Mouse (Mus musculus) CH12.LX (cell line): ENCODE results near the gene C8g. TPM values are rescaled to one million over a fixed set of nuclear protein-coding genes. Genes with fewer than 3 reads are reported as not detected.
A peak's percentile ranks its signal among the peaks of the same experiment; 100 is the strongest.

Source experiments
- DNase-seq: peaks from one replicate; pipeline ENCODE4 v3.0.0-alpha.2; 2013; ENCODE audit errors: extremely low read depth
- H3K27ac ChIP-seq: 2 replicates; pipeline ENCODE4 v1.5.1; 2012; ENCODE audit warnings: low read depth, mild to moderate bottlenecking, control low read depth, moderate library complexity; ENCODE audit not compliant: insufficient read depth
- H3K27me3 ChIP-seq: replicated peaks from 2 replicates; pipeline ENCODE3; 2012; ENCODE audit warnings: inconsistent platforms
- H3K36me3 ChIP-seq, 2 experiments: replicated peaks in 1 of 2; 2 replicates each; pipeline versions ENCODE3 to v1.6.1; 2012; ENCODE audit warnings: inconsistent platforms in 1 of 2, low read length in 1 of 2, mild to moderate bottlenecking in 1 of 2, mixed read lengths in 1 of 2, moderate library complexity in 1 of 2; ENCODE audit not compliant: control insufficient read depth in 1 of 2, insufficient read depth in 1 of 2
- H3K4me1 ChIP-seq, 2 experiments: 2 replicates each; pipeline ENCODE4 v1.6.1; 2012; ENCODE audit warnings: inconsistent platforms in 1 of 2, moderate library complexity in 1 of 2; ENCODE audit not compliant: insufficient read depth in 2 of 2, control insufficient read depth in 1 of 2
- H3K4me2 ChIP-seq: 2 replicates; pipeline ENCODE4 v1.6.1; 2012; ENCODE audit warnings: low read depth, mild to moderate bottlenecking, control low read depth; ENCODE audit not compliant: poor library complexity, insufficient read depth, severe bottlenecking
- H3K4me3 ChIP-seq, 3 experiments: fragments of 150-350 bp in 1 of 3; sonication (generic) in 1 of 3; replicated peaks in 1 of 3; 2 replicates each; pipeline versions ENCODE3 to v1.5.1; 2011 to 2012; ENCODE audit warnings: low read depth in 2 of 3, low read length in 2 of 3, mild to moderate bottlenecking in 2 of 3, moderate library complexity in 2 of 3, control low read depth in 1 of 3, improper control_type of control experiment in 1 of 3, inconsistent platforms in 1 of 3, mixed read lengths in 1 of 3; ENCODE audit not compliant: poor library complexity in 1 of 3
- H3K79me2 ChIP-seq: replicated peaks from 2 replicates; pipeline ENCODE4 v1.6.1; 2012; ENCODE audit warnings: mild to moderate bottlenecking, moderate library complexity; ENCODE audit not compliant: control insufficient read depth, poor library complexity, insufficient read depth, severe bottlenecking; ENCODE audit errors: extremely low read depth
- H3K9ac ChIP-seq: 2 replicates; pipeline ENCODE4 v1.6.1; 2012; ENCODE audit warnings: low read depth, mild to moderate bottlenecking, control low read depth, moderate library complexity; ENCODE audit not compliant: insufficient read depth
- H3K9me3 ChIP-seq: replicated peaks from 2 replicates; pipeline ENCODE3; 2012; ENCODE audit warnings: low read length, inconsistent platforms, mixed read lengths
- BHLHE40 ChIP-seq: IDR thresholded peaks from 2 replicates; pipeline ENCODE4 v1.6.1; 2011; ENCODE audit warnings: mild to moderate bottlenecking, low read depth, low read length, improper control_type of control experiment
- CHD1 ChIP-seq: IDR thresholded peaks from 2 replicates; pipeline ENCODE4 v1.6.1; 2012; ENCODE audit warnings: low read depth, low read length, improper control_type of control experiment, inconsistent platforms
- CHD2 ChIP-seq: IDR thresholded peaks from 2 replicates; pipeline ENCODE4 v1.6.1; 2011; ENCODE audit warnings: low read length, improper control_type of control experiment
- CTCF ChIP-seq, 2 experiments: IDR thresholded peaks in 1 of 2; conservative IDR thresholded peaks in 1 of 2; 2 replicates each; pipeline ENCODE4 v1.5.1; 2011 to 2012; ENCODE audit warnings: low read depth in 2 of 2, low read length in 2 of 2, improper control_type of control experiment in 1 of 2, inconsistent platforms in 1 of 2, mild to moderate bottlenecking in 1 of 2, moderate library complexity in 1 of 2
- E2F4 ChIP-seq: IDR thresholded peaks from 2 replicates; pipeline ENCODE4 v1.6.1; 2011; ENCODE audit warnings: low read depth, low read length, improper control_type of control experiment; ENCODE audit not compliant: insufficient replicate concordance
- ELF1 ChIP-seq: IDR thresholded peaks from 2 replicates; pipeline ENCODE4 v1.6.1; 2014; ENCODE audit warnings: low read depth, mild to moderate bottlenecking, inconsistent platforms, low read length, improper control_type of control experiment
- EP300 ChIP-seq: IDR thresholded peaks from 2 replicates; pipeline ENCODE4 v1.6.1; 2011; ENCODE audit warnings: low read length, improper control_type of control experiment
- ETS1 ChIP-seq: conservative IDR thresholded peaks from 2 replicates; pipeline ENCODE4 v1.6.1; 2012; ENCODE audit warnings: low read depth, mild to moderate bottlenecking, inconsistent platforms, low read length, improper control_type of control experiment, moderate library complexity
- GABPA ChIP-seq: IDR thresholded peaks from 2 replicates; pipeline ENCODE4 v1.6.1; 2012; ENCODE audit warnings: low read depth, low read length, improper control_type of control experiment, inconsistent platforms; ENCODE audit not compliant: insufficient replicate concordance
- HCFC1 ChIP-seq: IDR thresholded peaks from 2 replicates; pipeline ENCODE4 v1.6.1; 2012; ENCODE audit warnings: low read depth, mild to moderate bottlenecking, inconsistent platforms, low read length, improper control_type of control experiment
- IRF4 ChIP-seq: IDR thresholded peaks from 2 replicates; pipeline ENCODE4 v1.6.1; 2014; ENCODE audit warnings: low read depth, mild to moderate bottlenecking, inconsistent platforms, low read length, improper control_type of control experiment
- JUN ChIP-seq: IDR thresholded peaks from 2 replicates; pipeline ENCODE4 v1.6.1; 2011; ENCODE audit warnings: low read depth, mild to moderate bottlenecking, low read length, improper control_type of control experiment, moderate library complexity; ENCODE audit not compliant: insufficient read depth
- JUND ChIP-seq: conservative IDR thresholded peaks from 2 replicates; pipeline ENCODE4 v1.6.1; 2011; ENCODE audit warnings: low read depth, low read length, improper control_type of control experiment
- KAT2A ChIP-seq: IDR thresholded peaks from 2 replicates; pipeline ENCODE4 v1.6.1; 2012; ENCODE audit warnings: low read length, improper control_type of control experiment, inconsistent platforms; ENCODE audit not compliant: insufficient replicate concordance
- MAFK ChIP-seq: IDR thresholded peaks from 2 replicates; pipeline ENCODE4 v1.6.1; 2011; ENCODE audit warnings: low read length, improper control_type of control experiment; ENCODE audit not compliant: insufficient replicate concordance
- MAX ChIP-seq: IDR thresholded peaks from 2 replicates; pipeline ENCODE4 v1.6.1; 2011; ENCODE audit warnings: low read length, improper control_type of control experiment
- MAZ ChIP-seq: IDR thresholded peaks from 2 replicates; pipeline ENCODE4 v1.6.1; 2012; ENCODE audit warnings: low read depth, mild to moderate bottlenecking, inconsistent platforms, low read length, improper control_type of control experiment, moderate library complexity
- MEF2A ChIP-seq: IDR thresholded peaks from 2 replicates; pipeline ENCODE4 v1.6.1; 2014; ENCODE audit warnings: low read depth, mild to moderate bottlenecking, inconsistent platforms, low read length, improper control_type of control experiment, borderline replicate concordance
- MXI1 ChIP-seq: IDR thresholded peaks from 2 replicates; pipeline ENCODE4 v1.6.1; 2011; ENCODE audit warnings: mild to moderate bottlenecking, low read depth, low read length, improper control_type of control experiment
- MYC ChIP-seq: IDR thresholded peaks from 2 replicates; pipeline ENCODE4 v1.6.1; 2011; ENCODE audit warnings: low read depth, mild to moderate bottlenecking, improper control_type of control experiment, low read length
- NELFE ChIP-seq: IDR thresholded peaks from 2 replicates; pipeline ENCODE4 v1.6.1; 2011; ENCODE audit warnings: low read depth, low read length, improper control_type of control experiment
- NRF1 ChIP-seq: IDR thresholded peaks from 2 replicates; pipeline ENCODE4 v1.6.1; 2014; ENCODE audit warnings: low read depth, mild to moderate bottlenecking, inconsistent platforms, low read length, improper control_type of control experiment, moderate library complexity
- PAX5 ChIP-seq: IDR thresholded peaks from 2 replicates; pipeline ENCODE4 v1.6.1; 2012; ENCODE audit warnings: low read length, inconsistent platforms, mixed read lengths
- POLR2A ChIP-seq: IDR thresholded peaks from 2 replicates; pipeline ENCODE4 v1.6.1; 2011; ENCODE audit warnings: low read depth, mild to moderate bottlenecking, improper control_type of control experiment, low read length
- POLR2AphosphoS2 ChIP-seq: IDR thresholded peaks from 2 replicates; pipeline ENCODE4 v1.6.1; 2011; ENCODE audit warnings: low read depth, low read length, improper control_type of control experiment
- RAD21 ChIP-seq: IDR thresholded peaks from 2 replicates; pipeline ENCODE4 v1.6.1; 2011; ENCODE audit warnings: low read depth, mild to moderate bottlenecking, low read length, improper control_type of control experiment, moderate library complexity
- RCOR1 ChIP-seq: conservative IDR thresholded peaks from 2 replicates; pipeline ENCODE4 v1.6.1; 2012; ENCODE audit warnings: low read depth, mild to moderate bottlenecking, inconsistent platforms, low read length, improper control_type of control experiment
- SIN3A ChIP-seq: IDR thresholded peaks from 2 replicates; pipeline ENCODE4 v1.6.1; 2012; ENCODE audit warnings: low read length, improper control_type of control experiment, inconsistent platforms
- SMC3 ChIP-seq: IDR thresholded peaks from 2 replicates; pipeline ENCODE4 v1.6.1; 2011; ENCODE audit warnings: low read depth, low read length, improper control_type of control experiment
- TBP ChIP-seq: conservative IDR thresholded peaks from 2 replicates; pipeline ENCODE4 v1.6.1; 2011; ENCODE audit warnings: low read depth, low read length, improper control_type of control experiment
- TCF12 ChIP-seq: IDR thresholded peaks from 2 replicates; pipeline ENCODE4 v1.6.1; 2014; ENCODE audit warnings: low read depth, mild to moderate bottlenecking, inconsistent platforms, low read length, improper control_type of control experiment
- UBTF ChIP-seq: IDR thresholded peaks from 2 replicates; pipeline ENCODE4 v1.6.1; 2012; ENCODE audit warnings: low read depth, mild to moderate bottlenecking, inconsistent platforms, low read length, improper control_type of control experiment, moderate library complexity
- USF1 ChIP-seq: IDR thresholded peaks from 2 replicates; pipeline ENCODE4 v1.6.1; 2014; ENCODE audit warnings: low read depth, mild to moderate bottlenecking, inconsistent platforms, low read length, improper control_type of control experiment
- USF2 ChIP-seq: conservative IDR thresholded peaks from 2 replicates; pipeline ENCODE4 v1.6.1; 2011; ENCODE audit warnings: low read depth, low read length, improper control_type of control experiment
- ZC3H11A ChIP-seq: IDR thresholded peaks from 2 replicates; pipeline ENCODE4 v1.6.1; 2012; ENCODE audit warnings: low read depth, mild to moderate bottlenecking, inconsistent platforms, low read length, improper control_type of control experiment
- ZKSCAN1 ChIP-seq: IDR thresholded peaks from 2 replicates; pipeline ENCODE4 v1.6.1; 2012; ENCODE audit warnings: low read depth, inconsistent platforms, low read length, improper control_type of control experiment, borderline replicate concordance
- ZMIZ1 ChIP-seq: IDR thresholded peaks from 2 replicates; pipeline ENCODE4 v1.6.1; 2012; ENCODE audit warnings: low read depth, mild to moderate bottlenecking, inconsistent platforms, low read length, improper control_type of control experiment
- ZNF384 ChIP-seq: IDR thresholded peaks from 2 replicates; pipeline ENCODE4 v1.6.1; 2012; ENCODE audit warnings: low read depth, low read length, improper control_type of control experiment, inconsistent platforms
- dilution Hi-C: fragments of 300-500 bp; cut with MboI; formaldehyde crosslinking; loops from 2 replicates; pipeline ENCODE4 v1.14.3; 2020; ENCODE audit warnings: low sequenced_read_pairs; ENCODE audit not compliant: extremely low pct_unique_long_range_greater_than_20kb, extremely low pct_ligation_motif_present
- in situ Hi-C: fragments of 300-500 bp; cut with MboI; formaldehyde crosslinking; loops from 3 replicates; pipeline ENCODE4 v1.14.3; 2019; ENCODE audit warnings: low sequenced_read_pairs, low pct_ligation_motif_present, low pct_unique_long_range_greater_than_20kb, mixed read lengths
- polyA plus RNA-seq: library from polyadenylated mRNA; unstranded; fragments of >175 nt; gene quantifications from 2 replicates; pipeline ENCODE4 v1.2.1, GENCODE M21; 2012; ENCODE audit warnings: low read depth; ENCODE audit not compliant: insufficient read length
- total RNA-seq, 2 experiments: library from RNA; depleted of rRNA; stranded (reverse); fragments of 300-350 nt in 1 of 2; fragments of >200 nt in 1 of 2; gene quantifications; 2 replicates each; pipeline ENCODE4 v1.2.3; 2012 to 2014

C8g gene
- total and polyA plus RNA-seq, 3 experiments: 1.2 to 2.7 (median 1.7) TPM

DNA sequence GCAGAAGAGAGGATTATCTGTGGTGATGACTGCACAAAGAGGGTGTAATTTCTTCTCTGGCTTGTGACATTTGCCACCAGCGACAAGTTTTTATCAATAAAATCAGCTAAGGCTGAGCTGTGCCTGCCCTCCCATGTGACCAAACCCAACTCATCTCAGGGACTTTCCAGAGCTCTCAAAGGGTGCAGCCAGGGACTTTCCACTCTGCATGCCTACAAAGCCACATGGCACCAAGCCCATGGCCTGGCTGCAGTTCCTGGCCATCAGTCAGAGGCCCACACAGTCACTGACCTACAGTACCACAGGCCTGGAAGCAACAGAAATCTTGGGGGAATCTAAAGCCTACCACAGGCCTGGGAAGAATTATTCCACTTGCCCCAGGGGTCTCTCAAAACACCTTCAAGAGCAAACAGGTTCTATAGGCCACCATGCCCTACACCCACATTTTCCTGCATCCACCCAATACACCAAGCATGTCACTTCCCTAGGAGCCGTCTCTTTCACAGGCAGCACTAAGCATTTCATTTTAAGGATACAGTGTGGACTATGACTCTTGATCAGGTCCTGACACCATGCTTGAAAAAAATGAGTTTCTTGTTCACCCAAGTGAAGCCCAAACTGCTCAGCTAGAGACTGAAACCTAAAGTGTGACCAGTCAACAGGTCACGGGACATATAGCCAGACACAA lies 32.8 kb upstream of the C8g start:
- Histone ChIP-seq H3K27ac (peak overlapping the region; percentile 95), H3K4me2 (peak overlapping the region; percentile 46), H3K4me3 (no peak overlapping the region), H3K79me2 (peaks cover 31% of the 10 kb centered on the region), H3K9me3 (no peaks in the 10 kb centered on the region), H3K27me3 (no peaks in the 10 kb centered on the region), H3K36me3 (peaks cover 57 to 79% of the 10 kb centered on the region in 2 experiments), H3K4me1 (peaks cover 20 to 65% of the 10 kb centered on the region in 2 experiments), H3K9ac (peak overlapping the region; percentile 61)
- in situ Hi-C loops: no loop called here
- peak; percentile 90 for DNase-seq
- dilution Hi-C loops: no loop called here
- TF ChIP-seq ZMIZ1 (no peak), MEF2A (peak; percentile 78; the same call in 1 of the 2 replicates), USF2 (peak; percentile 81), NELFE (no peak), CHD1 (no peak), ETS1 (peak; percentile 72), SIN3A (peak; percentile 31; the same call in 1 of the 2 replicates), E2F4 (no peak), MAX (peak; percentile 98), JUND (no peak), ZC3H11A (no peak), TBP (peak; percentile 69), ZNF384 (no peak), JUN (0 out of 2 replicates have a peak, but pooled peaks have one; percentile 9), BHLHE40 (peak; percentile 99), MYC (peak; percentile 99), NRF1 (no peak), CTCF (conservative IDR thresholded peaks at IDR 0.05 in 1 of 2, IDR thresholded peaks at IDR 0.05 in 1 of 2; ENCODE audit: low read depth in 2 of 2, low read length in 2 of 2) (no peak), MAFK (no peak), EP300 (peak; percentile 77), TCF12 (no peak), MXI1 (peak; percentile 79; the same call in 1 of the 2 replicates), GABPA (no peak), USF1 (peak; percentile 89), MAZ (no peak), IRF4 (no peak; the same call in 1 of the 2 replicates), CHD2 (no peak), PAX5 (no peak), ZKSCAN1 (no peak), ELF1 (0 out of 2 replicates have a peak, but pooled peaks have one; percentile 5), RAD21 (no peak), HCFC1 (peak; percentile 49), RCOR1 (no peak), UBTF (no peak), KAT2A (no peak), SMC3 (no peak; the same call in 1 of the 2 replicates), POLR2AphosphoS2 (no peak), POLR2A (peak; percentile 69)
